Mouse (Mus musculus) heart, embryonic 14.5 days (tissue): ENCODE results near the gene Mki67. TPM values are rescaled to one million over a fixed set of nuclear protein-coding genes. Genes with fewer than 3 reads are reported as not detected.
A peak's percentile ranks its signal among the peaks of the same experiment; 100 is the strongest.

Experiments
- ATAC-seq: fragments of 200-750 bp; cut with Nextera tagmentation; 2 replicates; pipeline ENCODE4 v1.8.0; 2017; ENCODE audit warnings: low read depth, moderate TSS enrichment; ENCODE audit not compliant: insufficient number of reproducible peaks, insufficient read depth, low FRiP score
- H3K27ac ChIP-seq, 2 experiments: fragments of 200-500 bp in 1 of 2; fragments of 300-500 bp in 1 of 2; sonication (generic) in 1 of 2; replicated peaks in 1 of 2; 2 replicates each; pipeline ENCODE4 v1.5.1; 2012 to 2014; ENCODE audit warnings: low read depth in 2 of 2, low read length in 2 of 2, control low read depth in 1 of 2, mild to moderate bottlenecking in 1 of 2, mixed read lengths in 1 of 2; ENCODE audit not compliant: control insufficient read depth in 1 of 2, insufficient read depth in 1 of 2
- H3K27me3 ChIP-seq: fragments of 300-500 bp; sonication (generic); 2 replicates; pipeline ENCODE4 v1.6.1; 2014; ENCODE audit warnings: mild to moderate bottlenecking, low read length, control low read depth; ENCODE audit not compliant: control insufficient read depth, insufficient read depth
- H3K36me3 ChIP-seq: fragments of 300-500 bp; sonication (generic); 2 replicates; pipeline ENCODE4 v1.6.1; 2014; ENCODE audit warnings: mild to moderate bottlenecking, control low read depth, low read length, mixed read lengths; ENCODE audit not compliant: control insufficient read depth, insufficient read depth
- H3K4me1 ChIP-seq, 2 experiments: fragments of 200-500 bp in 1 of 2; fragments of 300-500 bp in 1 of 2; sonication (generic) in 1 of 2; 2 replicates each; pipeline ENCODE4 v1.6.1; 2012 to 2014; ENCODE audit warnings: low read length in 2 of 2, control low read depth in 1 of 2, mixed read lengths in 1 of 2; ENCODE audit not compliant: control insufficient read depth in 2 of 2, insufficient read depth in 2 of 2
- H3K4me2 ChIP-seq: fragments of 300-500 bp; sonication (generic); 2 replicates; pipeline ENCODE4 v1.6.1; 2014; ENCODE audit warnings: mild to moderate bottlenecking, low read length
- H3K4me3 ChIP-seq, 2 experiments: fragments of 200-500 bp in 1 of 2; fragments of 300-500 bp in 1 of 2; sonication (generic) in 1 of 2; 2 replicates each; pipeline ENCODE4 v1.5.1; 2012 to 2014; ENCODE audit warnings: low read length in 2 of 2, mild to moderate bottlenecking in 2 of 2, control low read depth in 1 of 2, low read depth in 1 of 2, moderate library complexity in 1 of 2; ENCODE audit not compliant: control insufficient read depth in 1 of 2, insufficient read depth in 1 of 2
- H3K9ac ChIP-seq: fragments of 300-500 bp; sonication (generic); 2 replicates; pipeline ENCODE4 v1.6.1; 2014; ENCODE audit warnings: mild to moderate bottlenecking, low read length
- H3K9me3 ChIP-seq: fragments of 300-500 bp; sonication (generic); 2 replicates; pipeline ENCODE4 v1.6.1; 2016; ENCODE audit warnings: low read length, control low read depth; ENCODE audit not compliant: control insufficient read depth
- WGBS: fragments of 180-500 bp; shearing (Covaris S2); extraction: QIAGEN DNeasy Blood & Tissue Kit; methylation state at CpG from one replicate; pipeline ENCODE4 v1.1.7; 2014; 5-methylcytosine and 5-hydroxymethylcytosine counted together
- polyA plus RNA-seq: library from polyadenylated mRNA; unstranded; fragments of >200 nt; fragmentation: Nextera tagmentation; extraction: Ambion mirVana; gene quantifications from 2 replicates; pipeline ENCODE4 v1.2.1, GENCODE M21; 2014

The Mki67 gene
- polyA plus RNA-seq, 1 experiment from 2014 or later = 32.0 TPM

GRCm38 (mm10) chr7:135651831-135652511 lies 64.2 kb downstream of the Mki67 start:
- WGBS = 51% methylated on average over 18 of the region's 18 CpGs
- Histone ChIP-seq H3K4me3 (peak overlapping the region; percentile 0 to 3; a peak in 1 of 4 replicates), H3K4me2 (peak overlapping the region; percentile 22; the same call in 1 of the 2 replicates), H3K4me1 (0 out of 4 replicates have a peak, but pooled peaks cover 0 to 2% of the 10 kb centered on the region in 2 experiments), H3K9me3 (peaks cover 4% of the 10 kb centered on the region; the same call in 1 of the 2 replicates), H3K9ac (no peak overlapping the region), H3K36me3 (no peaks in the 10 kb centered on the region), H3K27me3 (no peaks in the 10 kb centered on the region), H3K27ac (0 out of 4 replicates have a peak overlapping the region, but pooled peaks of 1 of the 2 experiments have one; percentile 3)
- no peak for ATAC-seq

GRCm38 (mm10) chr7:135650061-135650460 lies 66.1 kb downstream of the Mki67 start:
- Histone ChIP-seq H3K4me2 (no peak overlapping the region), H3K4me3 (no peak overlapping the region), H3K9me3 (peaks cover 4% of the 10 kb centered on the region; the same call in 1 of the 2 replicates), H3K36me3 (no peaks in the 10 kb centered on the region), H3K27me3 (no peaks in the 10 kb centered on the region), H3K27ac (no peak overlapping the region), H3K4me1 (0 out of 4 replicates have a peak, but pooled peaks cover 0 to 2% of the 10 kb centered on the region in 2 experiments), H3K9ac (no peak overlapping the region)
- WGBS = 69% methylated on average over 5 of the region's 5 CpGs
- no peak for ATAC-seq

DNA sequence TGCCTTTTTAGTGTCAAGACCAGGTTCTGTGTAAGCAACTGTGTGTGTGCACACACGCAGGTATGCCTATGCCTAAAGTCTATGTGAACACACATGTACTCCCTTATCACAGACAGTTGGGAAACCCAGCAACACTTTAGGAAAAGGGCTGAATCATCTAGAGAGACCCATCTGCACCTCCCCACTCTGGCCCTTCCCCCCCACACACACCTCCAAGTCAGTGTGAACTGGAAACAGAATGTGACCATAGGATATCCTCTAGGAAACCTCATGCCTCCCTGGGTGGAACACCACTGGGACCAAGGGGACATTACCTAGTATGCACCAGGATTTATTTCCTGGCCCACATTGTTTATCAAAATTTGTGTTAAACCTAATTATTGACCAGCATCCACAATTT lies 66.9 kb downstream of the Mki67 start:
- no peaks in the 10 kb centered on the region for H3K27me3 ChIP-seq
- 71% methylated on average over 1 of the region's 1 CpGs for WGBS
- no peak for ATAC-seq
- no peaks in the 10 kb centered on the region for H3K36me3 ChIP-seq
- 0 out of 4 replicates have a peak, but pooled peaks cover 0 to 2% of the 10 kb centered on the region in 2 experiments for H3K4me1 ChIP-seq
- no peak overlapping the region for H3K4me2 ChIP-seq
- H3K9ac ChIP-seq = no peak overlapping the region
- H3K9me3 ChIP-seq = peaks cover 4% of the 10 kb centered on the region; the same call in 1 of the 2 replicates
- H3K4me3 ChIP-seq = no peak overlapping the region
- H3K27ac ChIP-seq = no peak overlapping the region

DNA sequence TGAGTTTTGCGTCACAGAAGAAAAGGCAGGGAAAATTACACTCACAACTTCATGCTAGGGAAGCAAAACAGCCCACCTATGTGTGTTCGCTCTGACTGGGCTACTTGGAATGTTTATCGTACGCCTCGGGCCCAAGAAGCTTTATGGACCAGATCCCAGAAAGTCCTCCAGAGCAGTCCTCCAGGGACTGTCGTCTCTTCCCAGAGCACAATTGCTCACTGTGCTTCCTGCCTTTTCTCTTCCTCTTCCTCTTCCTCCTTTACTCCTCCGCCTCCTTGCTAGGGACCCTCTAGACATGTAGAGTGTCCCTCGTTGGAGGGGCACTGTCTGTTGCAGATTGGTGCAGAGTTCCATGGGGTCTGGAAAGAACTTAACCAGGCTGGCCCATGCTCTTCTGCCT lies 67.3 kb downstream of the Mki67 start:
- Histone ChIP-seq H3K27me3 (no peaks in the 10 kb centered on the region), H3K27ac (no peak overlapping the region), H3K4me2 (no peak overlapping the region), H3K36me3 (no peaks in the 10 kb centered on the region), H3K4me1 (0 out of 4 replicates have a peak, but pooled peaks cover 0 to 2% of the 10 kb centered on the region in 2 experiments), H3K4me3 (no peak overlapping the region), H3K9me3 (peaks cover 4% of the 10 kb centered on the region; the same call in 1 of the 2 replicates), H3K9ac (no peak overlapping the region)
- WGBS = 78% methylated on average over 8 of the region's 8 CpGs
- no peak for ATAC-seq

DNA sequence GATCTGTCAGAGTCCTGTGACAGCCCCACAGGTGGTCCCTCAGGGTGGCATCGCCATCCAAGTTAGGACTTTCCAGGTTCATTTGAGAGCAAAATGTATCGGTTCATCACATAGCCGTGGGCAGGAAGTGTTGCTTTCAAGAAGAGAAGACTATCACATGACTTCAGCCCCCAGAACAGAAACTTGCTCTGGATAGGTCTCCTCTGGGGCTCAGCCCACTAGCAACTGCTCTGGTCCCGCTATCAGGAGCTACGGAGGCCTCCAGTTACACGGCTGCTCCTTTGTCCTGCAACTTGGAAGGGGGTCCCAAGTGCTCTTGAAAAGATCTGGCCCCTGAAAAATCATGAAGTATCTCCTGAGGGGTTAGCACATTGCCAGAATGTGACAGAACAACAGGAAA lies 69.2 kb downstream of the Mki67 start:
- H3K27ac ChIP-seq = no peak overlapping the region
- no peak overlapping the region for H3K4me2 ChIP-seq
- H3K4me3 ChIP-seq = no peak overlapping the region
- no peaks in the 10 kb centered on the region; the same call in 1 of the 2 replicates for H3K27me3 ChIP-seq
- ATAC-seq = no peak
- 64% methylated on average over 6 of the region's 6 CpGs for WGBS
- no peaks in the 10 kb centered on the region for H3K36me3 ChIP-seq
- H3K4me1 ChIP-seq = no peaks in the 10 kb centered on the region
- H3K9me3 ChIP-seq = peaks cover 4% of the 10 kb centered on the region; the same call in 1 of the 2 replicates
- no peak overlapping the region for H3K9ac ChIP-seq

DNA sequence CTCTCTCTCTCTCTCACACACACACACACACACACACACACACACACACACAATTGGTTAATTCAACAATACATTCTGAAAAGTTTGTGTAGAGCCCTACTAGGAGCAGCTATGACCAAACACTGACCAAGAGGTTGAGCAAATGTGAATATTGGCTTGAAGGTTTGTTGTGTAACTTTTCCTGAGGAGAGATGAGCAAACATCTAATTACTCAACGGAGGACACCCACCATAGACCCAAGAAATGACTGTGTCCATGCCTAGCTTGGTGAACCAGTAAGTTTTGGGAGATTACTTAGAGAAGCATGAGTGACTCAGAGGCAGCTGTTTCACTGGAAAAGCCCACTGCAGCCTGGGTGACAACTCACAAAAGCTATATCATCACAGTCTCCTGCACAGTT lies 71.7 kb downstream of the Mki67 start:
- Histone ChIP-seq H3K4me2 (no peak overlapping the region), H3K4me3 (no peak overlapping the region), H3K9ac (no peak overlapping the region), H3K9me3 (peaks cover 4% of the 10 kb centered on the region; the same call in 1 of the 2 replicates), H3K27me3 (no peaks in the 10 kb centered on the region; the same call in 1 of the 2 replicates), H3K4me1 (no peaks in the 10 kb centered on the region), H3K36me3 (no peaks in the 10 kb centered on the region), H3K27ac (no peak overlapping the region)
- 77% methylated on average over 1 of the region's 1 CpGs for WGBS
- ATAC-seq = no peak

DNA sequence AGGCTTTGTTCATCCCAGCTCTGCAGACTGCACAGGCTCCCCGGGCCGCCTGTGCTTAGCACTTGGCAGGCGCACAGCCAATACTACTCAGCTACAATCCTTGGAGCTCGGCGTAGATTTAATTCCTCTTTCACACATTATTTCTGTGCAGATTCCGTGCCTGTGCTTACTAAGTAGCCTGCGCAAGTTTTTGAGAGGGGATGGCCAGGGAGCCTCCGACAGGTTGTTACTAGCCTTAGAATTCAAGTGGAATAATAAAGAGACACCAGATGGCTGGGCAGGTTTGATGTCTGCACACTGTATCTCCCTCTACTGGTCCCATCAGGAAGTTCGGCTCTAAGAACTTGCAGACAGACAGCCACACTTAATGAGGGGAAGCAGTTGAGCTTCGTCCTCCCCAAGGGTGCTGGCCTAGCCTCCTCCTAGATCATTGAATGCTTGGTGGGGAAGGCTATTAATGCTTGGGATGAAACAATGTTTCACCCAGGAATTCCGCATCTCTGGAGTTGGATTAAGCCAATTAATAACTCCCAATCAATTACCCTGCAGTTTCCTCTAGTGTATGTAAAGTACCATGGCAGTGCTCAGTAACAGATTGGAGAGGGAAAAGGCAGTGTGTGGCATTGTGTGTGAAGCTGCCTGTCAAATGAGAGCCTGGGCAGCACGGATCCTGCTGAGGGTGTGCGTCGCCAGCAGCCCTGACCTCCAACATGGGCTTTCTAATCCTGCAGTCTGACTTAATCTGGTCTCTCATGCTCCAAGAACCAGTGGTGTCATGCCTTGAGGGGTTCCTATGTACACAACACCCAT lies 74.3 kb downstream of the Mki67 start:
- ATAC-seq = no peak
- H3K4me3 ChIP-seq = no peak overlapping the region
- WGBS = 64% methylated on average over 14 of the region's 14 CpGs

More for the DNA sequence above, 74.3 kb downstream of the Mki67 start:
- no peaks in the 10 kb centered on the region; the same call in 1 of the 2 replicates for H3K27me3 ChIP-seq
- no peaks in the 10 kb centered on the region for H3K9me3 ChIP-seq
- H3K27ac ChIP-seq = no peak overlapping the region
- H3K4me1 ChIP-seq = no peaks in the 10 kb centered on the region
- no peak overlapping the region for H3K4me2 ChIP-seq
- H3K36me3 ChIP-seq = no peaks in the 10 kb centered on the region
- no peak overlapping the region for H3K9ac ChIP-seq
